Mouse (Mus musculus) left cerebral cortex, postnatal 36 days (tissue): ENCODE results near the gene Aldh2. TPM values are rescaled to one million over a fixed set of nuclear protein-coding genes. Genes with fewer than 3 reads are reported as not detected.
"Not testable (repeated sequence)": the region's sequence is repeated elsewhere in the genome, so short reads cannot be mapped to it uniquely, and the experiment has no call there.

Experiments used
- DNase-seq, 2 experiments: peaks; one replicate each; pipeline ENCODE4 v3.0.0; 2021 to 2022; ENCODE audit warnings: low spot score in 2 of 2, mixed read lengths in 1 of 2
- intact Hi-C: fragments of 180-260 bp; cut with DNase I; formaldehyde crosslinking; loops from one replicate; pipeline ENCODE4 v1.15.1; 2025
- total RNA-seq, 2 experiments: library from RNA; stranded (reverse); gene quantifications; 2 replicates each; pipeline ENCODE4 v1.2.3; 2021

Gene Aldh2
- total RNA-seq, 2 experiments from 2014 or later = 109 to 120 TPM

DNA sequence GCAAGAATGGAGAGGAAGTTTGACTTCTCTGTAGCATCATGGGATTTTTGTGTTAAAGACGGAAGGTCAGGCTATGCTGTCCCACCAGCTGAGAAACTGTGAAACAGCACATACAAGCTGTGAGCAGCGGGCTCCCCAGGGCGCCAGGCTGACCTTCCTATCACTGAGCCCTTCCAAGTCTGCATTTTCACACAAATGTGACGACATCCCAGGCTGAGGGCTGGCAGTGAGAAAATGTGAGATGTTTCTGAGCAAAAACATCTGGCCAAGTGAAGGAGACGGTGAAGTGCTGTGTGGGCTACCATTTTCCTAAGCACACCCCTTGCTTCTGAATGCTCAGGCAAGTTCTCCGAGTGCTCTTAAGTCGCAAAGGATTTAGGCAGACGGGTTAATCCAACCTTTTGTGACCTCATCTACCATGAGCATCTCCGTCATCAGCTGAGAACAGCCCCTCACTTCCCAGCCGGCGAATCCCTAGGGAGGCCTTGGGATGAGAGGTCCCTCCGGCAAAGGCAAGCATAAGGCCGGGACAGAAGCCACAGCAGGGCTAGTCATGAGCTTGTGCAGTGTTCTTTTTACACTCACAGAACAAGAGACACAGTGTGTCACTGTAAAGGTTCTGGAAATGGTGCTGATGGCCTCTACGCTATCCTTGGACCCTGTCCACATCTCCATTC, 67.7 kb downstream of the Aldh2 start:
- no peak for DNase-seq
- intact Hi-C loops = no loop called here

DNA sequence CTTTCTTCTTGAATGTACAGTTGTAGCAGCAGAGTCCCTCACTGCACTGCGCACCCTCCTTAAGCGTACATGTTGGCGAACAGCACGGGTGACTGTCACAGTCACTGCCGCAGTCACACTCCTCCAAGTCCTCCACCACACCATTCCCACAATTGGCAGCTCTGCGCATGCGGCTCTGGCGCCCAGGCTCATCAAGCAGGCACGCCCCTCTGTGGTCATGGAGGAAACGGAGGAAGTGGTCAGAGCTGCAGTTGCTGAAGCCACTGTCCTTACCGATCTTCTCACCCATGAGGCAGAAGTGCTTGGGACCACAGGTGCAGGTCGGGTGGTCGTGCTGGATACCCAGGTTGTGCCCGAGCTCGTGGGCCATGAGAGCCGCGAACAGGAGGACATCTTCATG, 73.9 kb downstream of the Aldh2 start:
- DNase-seq, intact Hi-C loops: not testable (repeated sequence)

DNA sequence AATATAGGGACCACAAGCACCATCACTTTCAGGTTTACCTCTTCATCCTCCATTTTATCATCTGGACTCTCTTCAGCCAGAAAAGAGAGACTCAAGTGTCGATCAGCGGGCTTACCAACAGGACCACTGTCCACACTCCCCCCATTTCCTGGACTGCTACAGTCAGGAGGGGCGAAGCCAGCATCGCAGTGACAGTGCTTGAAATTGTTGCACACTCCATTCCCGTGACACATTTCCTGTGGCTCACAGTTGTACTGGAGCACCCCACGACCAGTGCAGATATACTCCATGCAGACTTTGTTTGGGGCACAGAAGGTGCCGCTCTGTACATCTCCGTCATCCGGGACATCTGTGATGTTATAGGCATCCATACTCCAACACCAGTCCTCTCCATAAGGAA, 74.6 kb downstream of the Aldh2 start:
- no peak for DNase-seq
- intact Hi-C loops = no loop called here

Other genes with a start within 250 kb of the Aldh2 start
- gene Trafd1, start 208.2 kb downstream of the Aldh2 start, total RNA-seq = 10 to 100 TPM; 83.3 to 93.0 TPM
- 10 to 100 TPM; 39.4 to 40.7 TPM for gene Naa25, start 195.9 kb downstream of the Aldh2 start, total RNA-seq
- 1 to 10 TPM; 9.2 to 9.4 TPM for gene Tmem116, start 141.9 kb downstream of the Aldh2 start, total RNA-seq
- 100 to 1,000 TPM; 140 to 151 TPM for gene Erp29, start 141.3 kb downstream of the Aldh2 start, total RNA-seq
- under 1 TPM in 1 of 2 experiments, not detected in 1; 0.10 TPM for gene Adam1b, start 90.4 kb downstream of the Aldh2 start, total RNA-seq
- 10 to 100 TPM in 1 of 2 experiments, 1 to 10 TPM in 1; 7.7 to 13.9 TPM for gene Adam1a, start 48.3 kb downstream of the Aldh2 start, total RNA-seq
- gene Gm42878, start 48.3 kb downstream of the Aldh2 start, total RNA-seq = not detected
- gene Mapkapk5, start 47.9 kb downstream of the Aldh2 start, total RNA-seq = 10 to 100 TPM; 59.5 to 67.7 TPM
- 1 to 10 TPM; 5.4 to 6.6 TPM for gene Acad12, start 25.1 kb upstream of the Aldh2 start, total RNA-seq
- gene Acad10, start 66.7 kb upstream of the Aldh2 start, total RNA-seq = 1 to 10 TPM; 4.0 to 5.3 TPM
- gene Brap, start 66.7 kb upstream of the Aldh2 start, total RNA-seq = 10 to 100 TPM; 64.5 to 69.5 TPM
- 100 to 1,000 TPM; 204 to 251 TPM for gene Atxn2, start 117.5 kb upstream of the Aldh2 start, total RNA-seq
- 10 to 100 TPM; 22.0 to 22.5 TPM for gene Sh2b3, start 243.8 kb upstream of the Aldh2 start, total RNA-seq